Mouse (Mus musculus): Measurements from ENCODE around the gene Sec24c. TPM values are rescaled to one million over a fixed set of nuclear protein-coding genes. Genes with fewer than 3 reads are reported as not detected.
"Not testable (repeated sequence)": the region's sequence is repeated elsewhere in the genome, so short reads cannot be mapped to it uniquely, and the experiment has no call there.

Gene Sec24c
- total RNA-seq, 2 experiments from 2014 or later = 110 to 113 TPM

- intact Hi-C loops (cut with DNase I) = no loop called here
- peak; percentile 86 to 88 for DNase-seq (ENCODE audit: low spot score in 2 of 2)
These were observed 21.0 kb downstream of the Sec24c start, which contains the start of gene Fut11 for GRCm38 (mm10) chr14:20694884-20695760. Gene Fut11, plus strand, starts transcription at chr14:20694968.

- no peak for DNase-seq (ENCODE audit: low spot score in 2 of 2)
- intact Hi-C loops (cut with DNase I) = no loop called here
These were observed 21.8 kb downstream of the Sec24c start for GRCm38 (mm10) chr14:20695761-20696520.

- intact Hi-C loops (cut with DNase I) = no loop called here
- DNase-seq (ENCODE audit: low spot score in 2 of 2) = peak; percentile 68 to 82
These were observed 22.9 kb downstream of the Sec24c start for GRCm38 (mm10) chr14:20696986-20697385.

GRCm38 (mm10) chr14:20698515-20698914 is 24.4 kb downstream of the Sec24c start:
- no peak for DNase-seq (ENCODE audit: low spot score in 2 of 2)
- intact Hi-C loops (cut with DNase I) = no loop called here

GRCm38 (mm10) chr14:20700362-20700761 is 26.3 kb downstream of the Sec24c start:
- intact Hi-C loops (cut with DNase I) = no loop called here

GRCm38 (mm10) chr14:20701554-20701953 is 27.4 kb downstream of the Sec24c start:
- intact Hi-C loops (cut with DNase I) = no loop called here
- no peak for DNase-seq (ENCODE audit: low spot score in 2 of 2)

More at GRCm38 (mm10) chr14:20700362-20700761, 26.3 kb downstream of the Sec24c start:
- no peak for DNase-seq (ENCODE audit: low spot score in 2 of 2)

GRCm38 (mm10) chr14:20702096-20702740 is 28.1 kb downstream of the Sec24c start:
- intact Hi-C loops (cut with DNase I) = no loop called here
- no peak for DNase-seq (ENCODE audit: low spot score in 2 of 2)

GRCm38 (mm10) chr14:20702741-20703381 is 28.8 kb downstream of the Sec24c start, which contains the start of gene Chchd1:
Gene Chchd1, plus strand, starts transcription at chr14:20703006.
- peak; percentile 92 to 94 for DNase-seq (ENCODE audit: low spot score in 2 of 2)
- intact Hi-C loops (cut with DNase I) = no loop called here

- DNase-seq (ENCODE audit: low spot score in 2 of 2); intact Hi-C loops (cut with DNase I): not testable (repeated sequence)
These were observed 29.4 kb downstream of the Sec24c start for GRCm38 (mm10) chr14:20703461-20703860.

GRCm38 (mm10) chr14:20707201-20708190 is 33.4 kb downstream of the Sec24c start, which contains the start of gene Zswim8:
Gene Zswim8, plus strand, starts transcription at chr14:20707552.
- intact Hi-C loops (cut with DNase I) = no loop called here
- DNase-seq (ENCODE audit: low spot score in 2 of 2) = peak; percentile 94 to 95

GRCm38 (mm10) chr14:20708239-20708638 is 34.1 kb downstream of the Sec24c start:
- intact Hi-C loops (cut with DNase I) = no loop called here
- DNase-seq (ENCODE audit: low spot score in 2 of 2) = no peak

GRCm38 (mm10) chr14:20713832-20714231 is 39.7 kb downstream of the Sec24c start:
- no peak for DNase-seq (ENCODE audit: low spot score in 2 of 2)
- intact Hi-C loops (cut with DNase I) = no loop called here

- DNase-seq (ENCODE audit: low spot score in 2 of 2) = no peak
- intact Hi-C loops (cut with DNase I) = no loop called here
These were observed 44.3 kb downstream of the Sec24c start for GRCm38 (mm10) chr14:20718443-20718842.

- no peak for DNase-seq (ENCODE audit: low spot score in 2 of 2)
- intact Hi-C loops (cut with DNase I) = no loop called here
These were observed 45.7 kb downstream of the Sec24c start for GRCm38 (mm10) chr14:20719767-20720166.

- intact Hi-C loops (cut with DNase I) = no loop called here
These were observed 47.3 kb downstream of the Sec24c start for GRCm38 (mm10) chr14:20721371-20721770.

GRCm38 (mm10) chr14:20723006-20723405 is 48.9 kb downstream of the Sec24c start:
- DNase-seq (ENCODE audit: low spot score in 2 of 2) = no peak
- intact Hi-C loops (cut with DNase I) = no loop called here

More at GRCm38 (mm10) chr14:20721371-20721770, 47.3 kb downstream of the Sec24c start:
- no peak for DNase-seq (ENCODE audit: low spot score in 2 of 2)

- intact Hi-C loops (cut with DNase I) = no loop called here
These were observed 49.9 kb downstream of the Sec24c start for GRCm38 (mm10) chr14:20724043-20724442.

GRCm38 (mm10) chr14:20725660-20726339 is 51.7 kb downstream of the Sec24c start:
- intact Hi-C loops (cut with DNase I) = no loop called here
- no peak for DNase-seq (ENCODE audit: low spot score in 2 of 2)

More at GRCm38 (mm10) chr14:20724043-20724442, 49.9 kb downstream of the Sec24c start:
- peak; percentile 70 to 78 for DNase-seq (ENCODE audit: low spot score in 2 of 2)

Measured in left cerebral cortex, postnatal 25 days (tissue).